Mouse (Mus musculus) ES-E14 (cell line): ENCODE data around the gene Dnase1l3. TPM values are rescaled to one million over a fixed set of nuclear protein-coding genes. Genes with fewer than 3 reads are reported as not detected.

ENCODE experiments used
- DNase-seq: peaks from one replicate; pipeline ENCODE4 v3.0.0-alpha.2; 2013; ENCODE audit warnings: low read depth, low spot score
- H3K27ac ChIP-seq: 2 replicates; pipeline ENCODE4 v1.5.1; 2012; ENCODE audit warnings: low read depth, mild to moderate bottlenecking, low read length, moderate library complexity, mixed read lengths; ENCODE audit not compliant: poor library complexity, insufficient read depth, severe bottlenecking
- H3K36me3 ChIP-seq: 2 replicates; pipeline ENCODE4 v1.6.1; 2012; ENCODE audit warnings: mild to moderate bottlenecking, low read length, moderate library complexity, mixed read lengths; ENCODE audit not compliant: control insufficient read depth, poor library complexity, insufficient read depth, severe bottlenecking
- H3K4me1 ChIP-seq, 2 experiments: fragments of 150-350 bp in 1 of 2; sonication (generic) in 1 of 2; 2 replicates each; pipeline ENCODE4 v1.6.1; 2012; ENCODE audit warnings: low read length in 2 of 2, mild to moderate bottlenecking in 1 of 2, mixed read lengths in 1 of 2; ENCODE audit not compliant: control insufficient read depth in 2 of 2, insufficient read depth in 2 of 2, poor library complexity in 1 of 2
- H3K4me3 ChIP-seq, 2 experiments: fragments of 150-350 bp in 1 of 2; sonication (generic) in 1 of 2; 2 replicates each; pipeline ENCODE4 v1.5.1; 2012; ENCODE audit warnings: low read length in 2 of 2, low read depth in 1 of 2, mild to moderate bottlenecking in 1 of 2, mixed read lengths in 1 of 2; ENCODE audit not compliant: insufficient read depth in 1 of 2, poor library complexity in 1 of 2, severe bottlenecking in 1 of 2
- H3K9ac ChIP-seq: 2 replicates; pipeline ENCODE4 v1.6.1; 2012; ENCODE audit warnings: low read depth, mild to moderate bottlenecking, low read length, mixed read lengths; ENCODE audit not compliant: poor library complexity, insufficient read depth, severe bottlenecking
- H3K9me3 ChIP-seq: fragments of 150-350 bp; sonication (generic); 2 replicates; pipeline ENCODE4 v1.6.1; 2012; ENCODE audit warnings: low read depth, mild to moderate bottlenecking, low read length; ENCODE audit not compliant: control insufficient read depth, insufficient read depth
- CHD2 ChIP-seq: IDR thresholded peaks from 2 replicates; pipeline ENCODE4 v1.6.1; 2014; ENCODE audit warnings: mild to moderate bottlenecking, low read depth, low read length, inconsistent platforms
- HCFC1 ChIP-seq: IDR thresholded peaks from 2 replicates; pipeline ENCODE4 v1.6.1; 2012; ENCODE audit warnings: low read length, inconsistent platforms, borderline replicate concordance; ENCODE audit not compliant: insufficient read depth
- MAFK ChIP-seq: IDR thresholded peaks from 2 replicates; pipeline ENCODE4 v1.6.1; 2014; ENCODE audit warnings: mild to moderate bottlenecking, low read depth, low read length, inconsistent platforms; ENCODE audit not compliant: insufficient read depth
- ZC3H11A ChIP-seq: IDR thresholded peaks from 2 replicates; pipeline ENCODE4 v1.6.1; 2012; ENCODE audit warnings: low read depth, mild to moderate bottlenecking, inconsistent platforms, low read length, borderline replicate concordance
- ZNF384 ChIP-seq: IDR thresholded peaks from 2 replicates; pipeline ENCODE4 v1.6.1; 2012; ENCODE audit warnings: low read depth, low read length, inconsistent platforms
- in situ Hi-C, 2 experiments: fragments of 600-800 bp; cut with MboI; formaldehyde crosslinking; loops; one replicate each; pipeline ENCODE4 v1.15.1; 2025; ENCODE audit warnings: low sequenced_read_pairs in 2 of 2, inconsistent platforms in 1 of 2; ENCODE audit not compliant: unreplicated experiment in 2 of 2
- total RNA-seq: library from RNA; depleted of rRNA; stranded (reverse); fragments of 300-350 nt; gene quantifications from 2 replicates; pipeline ENCODE4 v1.2.3, GENCODE M21; 2012

The Dnase1l3 gene
- total RNA-seq, 1 experiment, result 0.09 TPM

DNA sequence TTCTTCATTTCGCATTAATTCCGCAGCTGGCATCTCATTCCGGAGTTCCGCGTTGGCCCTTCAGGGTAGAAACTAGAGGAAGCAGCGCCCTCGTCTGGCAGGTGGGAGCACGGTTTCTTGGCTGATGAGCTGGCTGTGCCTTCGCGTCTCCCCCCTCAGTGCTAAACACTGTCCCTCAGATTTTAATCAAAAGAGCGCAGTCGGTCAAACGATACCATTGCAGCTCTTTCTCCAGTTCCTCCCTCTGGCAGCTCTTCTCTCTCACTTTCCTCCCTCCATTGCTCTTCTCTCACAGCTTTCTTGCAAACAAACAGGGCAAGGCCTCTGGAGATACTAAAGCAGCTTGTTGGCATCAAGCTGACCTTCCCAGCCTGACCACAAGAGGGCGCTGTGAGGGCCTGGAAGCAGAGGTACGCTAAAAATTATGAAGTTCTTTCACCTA, 2.9 kb upstream of the Dnase1l3 start:
- TF ChIP-seq CHD2 (no peak), HCFC1 (no peak)
- Histone ChIP-seq H3K9ac (no peak overlapping the region), H3K4me1 (peaks cover 0 to 2% of the 10 kb centered on the region in 2 experiments; a peak in 2 of 4 replicates), H3K9me3 (no peaks in the 10 kb centered on the region), H3K36me3 (no peaks in the 10 kb centered on the region), H3K4me3 (peak overlapping the region; percentile 9 to 42; a peak in 1 of 4 replicates), H3K27ac (no peak overlapping the region)
- in situ Hi-C loops, result no loop called here
- DNase-seq, result peak; percentile 91

- H3K9ac ChIP-seq, result no peak overlapping the region
- no peak for DNase-seq
- no peak overlapping the region for H3K27ac ChIP-seq
- no peaks in the 10 kb centered on the region; a peak in 1 of 4 replicates for H3K4me1 ChIP-seq
- H3K9me3 ChIP-seq, result no peaks in the 10 kb centered on the region
- H3K36me3 ChIP-seq, result no peaks in the 10 kb centered on the region
- H3K4me3 ChIP-seq, result no peak overlapping the region
- in situ Hi-C loops, result no loop called here
- TF ChIP-seq HCFC1, result no peak
- no peak for TF ChIP-seq ZC3H11A
- no peak for TF ChIP-seq CHD2
- TF ChIP-seq ZNF384, result no peak
- no peak for TF ChIP-seq MAFK
Measured at GRCm38 (mm10) chr14:7992158-7992557, 2.2 kb downstream of the Dnase1l3 start.

DNA sequence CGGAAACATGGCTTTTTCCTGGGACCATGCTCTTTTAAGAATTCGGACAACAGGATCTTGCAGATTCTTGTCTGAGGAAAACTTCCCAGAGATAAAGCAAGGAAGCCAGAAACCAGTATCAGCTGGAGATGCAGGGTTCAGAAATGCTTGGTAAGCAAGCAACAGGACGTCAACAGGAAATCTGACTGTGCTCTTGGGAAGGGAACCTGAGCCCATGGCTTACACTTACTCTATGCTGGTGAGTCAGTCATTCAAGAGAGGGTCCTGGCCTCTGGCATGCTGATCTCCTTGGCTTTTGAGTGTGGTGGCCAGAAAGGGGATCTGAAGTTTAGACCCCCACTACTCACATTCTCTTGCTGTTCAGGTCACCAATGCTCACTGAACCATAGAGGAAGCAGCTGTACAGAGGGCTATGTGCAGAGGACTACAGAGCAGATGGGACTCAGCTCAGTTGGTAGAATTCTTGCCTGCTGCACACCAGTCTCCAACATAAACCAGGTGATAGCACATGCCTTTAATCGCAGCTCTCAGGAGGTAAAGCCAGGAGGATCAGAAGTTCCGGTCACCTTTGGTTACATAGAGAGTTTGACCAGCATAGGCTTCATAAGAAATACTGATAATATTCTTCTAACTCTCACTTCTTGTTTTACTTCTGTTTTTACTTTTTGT, 3.1 kb downstream of the Dnase1l3 start:
- H3K9me3 ChIP-seq, result no peaks in the 10 kb centered on the region
- H3K27ac ChIP-seq, result no peak overlapping the region
- H3K4me3 ChIP-seq, result no peak overlapping the region
- H3K9ac ChIP-seq, result no peak overlapping the region
- no peak for DNase-seq
- in situ Hi-C loops, result no loop called here
- no peaks in the 10 kb centered on the region for H3K36me3 ChIP-seq
- TF ChIP-seq CHD2 (no peak), MAFK (no peak), ZC3H11A (no peak), ZNF384 (no peak), HCFC1 (no peak)
- H3K4me1 ChIP-seq, result no peaks in the 10 kb centered on the region

GRCm38 (mm10) chr14:7989961-7990360, 4.4 kb downstream of the Dnase1l3 start:
- no peak overlapping the region for H3K4me3 ChIP-seq
- no peak overlapping the region for H3K9ac ChIP-seq
- no peak overlapping the region for H3K27ac ChIP-seq
- no peaks in the 10 kb centered on the region for H3K4me1 ChIP-seq
- no peaks in the 10 kb centered on the region for H3K36me3 ChIP-seq
- in situ Hi-C loops, result no loop called here
- no peaks in the 10 kb centered on the region for H3K9me3 ChIP-seq
- TF ChIP-seq HCFC1, result no peak
- no peak for TF ChIP-seq ZC3H11A
- no peak for TF ChIP-seq MAFK
- TF ChIP-seq CHD2, result no peak
- TF ChIP-seq ZNF384, result no peak
- DNase-seq, result no peak

GRCm38 (mm10) chr14:7989371-7989770, 5.0 kb downstream of the Dnase1l3 start:
- Histone ChIP-seq H3K4me3 (no peak overlapping the region), H3K4me1 (no peaks in the 10 kb centered on the region), H3K27ac (no peak overlapping the region), H3K36me3 (no peaks in the 10 kb centered on the region), H3K9ac (no peak overlapping the region), H3K9me3 (no peaks in the 10 kb centered on the region)
- in situ Hi-C loops, result no loop called here
- no peak for TF ChIP-seq HCFC1
- TF ChIP-seq ZC3H11A, result no peak
- no peak for DNase-seq
